Mouse (Mus musculus): Measurements from ENCODE around the gene Iscu.

Gene Iscu

GRCm38 (mm10) chr5:113772450-113772895 is at the start of gene Iscu, which contains the start of gene Sart3:
Iscu (plus strand) TSS chr5:113772748.
Sart3 (minus strand) TSS chr5:113772510.
- peak; percentile 96 for DNase-seq

DNA sequence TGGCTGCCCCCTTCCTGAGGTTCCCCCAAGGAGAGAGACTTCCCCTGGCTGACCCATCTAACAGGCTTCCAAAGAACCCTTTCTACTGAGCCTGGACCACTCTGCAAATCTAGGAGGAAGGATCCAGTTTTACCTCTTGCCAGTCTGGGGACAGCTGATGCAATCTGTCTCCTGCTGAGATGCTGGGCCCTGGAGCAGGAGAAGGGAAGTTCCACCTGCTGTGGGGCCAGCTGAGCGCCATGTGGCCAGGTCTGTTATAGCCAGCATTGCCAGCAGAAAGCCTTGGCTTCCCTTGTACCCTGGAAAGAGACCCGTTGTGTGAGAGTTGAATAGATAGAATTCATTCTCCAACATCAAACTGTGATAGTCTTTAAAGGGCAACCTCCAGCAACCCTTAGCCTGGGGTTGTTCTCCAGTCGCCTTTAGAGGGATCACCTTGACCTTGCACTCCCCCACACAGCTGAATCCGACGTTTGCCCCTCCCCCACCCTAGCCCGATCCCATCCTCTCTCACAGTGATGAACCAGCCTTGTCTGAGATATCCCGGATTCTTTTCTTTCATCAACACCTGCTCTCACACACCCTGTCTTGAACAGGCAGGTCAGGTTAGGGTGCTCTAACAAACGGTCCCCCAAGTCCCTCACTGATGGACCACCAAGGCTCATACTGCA is 48.8 kb upstream of the Iscu start:
- no peak for DNase-seq

GRCm38 (mm10) chr5:113724446-113724845 is 48.1 kb upstream of the Iscu start, which contains the start of gene 1700069L16Rik:
1700069L16Rik (minus strand) TSS chr5:113724772.
- DNase-seq: peak; percentile 78

GRCm38 (mm10) chr5:113725417-113725816 is 47.1 kb upstream of the Iscu start:
- no peak for DNase-seq

DNA sequence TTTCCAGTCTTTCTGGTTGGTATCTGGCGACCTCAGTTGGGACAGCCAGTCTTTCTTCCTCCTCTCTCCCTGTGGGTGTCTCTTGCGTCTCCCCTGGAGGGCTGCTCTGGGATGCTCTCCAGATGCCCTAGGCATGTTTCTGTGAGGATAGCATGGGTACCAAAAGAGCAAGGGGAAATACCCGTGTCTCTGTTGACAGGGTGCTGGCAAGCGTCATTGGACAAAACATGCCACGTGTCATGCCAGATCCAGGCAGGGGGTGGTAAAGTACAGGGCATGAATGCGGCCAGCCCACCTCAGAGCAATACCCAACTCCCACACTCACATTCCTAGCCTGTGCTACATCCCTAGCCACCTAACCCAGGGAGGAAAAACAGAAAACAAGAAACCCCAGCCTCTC is 45.9 kb upstream of the Iscu start:
- DNase-seq: no peak

DNA sequence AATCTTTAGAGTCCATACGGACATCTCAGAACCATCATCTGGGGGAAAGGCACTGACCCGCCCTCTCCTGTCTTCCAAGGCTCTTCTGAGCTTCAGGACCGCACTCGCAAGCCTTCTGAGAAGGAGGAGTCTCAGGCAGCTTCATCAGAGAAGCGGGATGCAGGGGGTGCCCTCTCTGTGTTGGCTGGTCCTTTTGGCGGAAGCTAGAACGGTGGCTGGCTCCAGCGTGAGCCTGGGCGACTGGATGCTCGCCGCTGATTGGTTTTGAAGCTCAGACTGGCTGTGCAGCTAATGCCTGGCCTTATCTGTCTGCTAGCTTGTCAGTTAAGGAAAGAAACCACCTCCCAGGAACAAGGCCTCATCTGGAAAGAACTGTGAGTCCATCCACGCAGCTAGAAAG is 45.3 kb upstream of the Iscu start:
- DNase-seq: no peak

DNA sequence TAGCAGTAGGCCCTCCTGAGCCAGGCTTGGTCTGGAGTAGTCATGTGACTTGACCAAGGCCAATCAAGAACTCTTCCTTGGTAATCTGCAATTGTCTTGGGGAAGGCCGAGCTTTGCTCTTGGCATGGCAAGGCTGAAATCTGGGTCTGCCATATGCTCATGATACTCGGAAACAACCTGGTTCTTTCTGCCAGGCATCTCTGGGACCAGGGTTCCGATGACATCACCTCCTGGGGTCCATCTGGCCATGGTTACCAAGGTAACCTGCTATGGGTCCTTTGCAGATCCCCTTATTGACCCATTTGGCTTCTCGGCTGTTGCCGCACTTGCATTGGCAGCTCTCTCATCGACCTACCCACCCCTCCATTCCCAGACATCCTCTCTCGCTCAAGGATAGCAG is 44.5 kb upstream of the Iscu start:
- no peak for DNase-seq

- no peak for DNase-seq
Observed at GRCm38 (mm10) chr5:113728691-113729090, 43.9 kb upstream of the Iscu start.

GRCm38 (mm10) chr5:113730641-113731121 is 41.9 kb upstream of the Iscu start:
- no peak for DNase-seq

- DNase-seq: no peak
Observed at GRCm38 (mm10) chr5:113731174-113731573, 41.4 kb upstream of the Iscu start.

GRCm38 (mm10) chr5:113732182-113732581 is 40.4 kb upstream of the Iscu start:
- DNase-seq: peak; percentile 52

DNA sequence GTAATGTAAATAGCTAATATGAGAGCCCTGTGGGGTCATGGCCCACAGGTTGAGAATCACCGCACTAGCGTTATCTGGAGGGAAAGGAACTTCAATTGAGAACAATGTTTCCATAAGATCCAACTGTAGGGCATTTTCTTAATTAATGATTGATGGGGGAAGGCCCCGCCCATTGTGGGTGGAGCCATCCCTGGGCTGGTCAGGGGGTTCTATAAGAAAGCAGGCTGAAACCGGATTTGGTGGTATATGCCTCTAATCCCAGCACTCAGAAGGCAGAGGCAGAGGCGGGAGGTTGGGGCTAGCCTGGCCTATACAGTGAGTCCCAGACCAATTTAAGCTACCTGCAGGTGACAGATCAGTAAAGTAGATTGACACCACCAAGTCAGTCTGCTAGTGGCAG is 38.2 kb upstream of the Iscu start:
- no peak for DNase-seq

GRCm38 (mm10) chr5:113735023-113735344 is 37.6 kb upstream of the Iscu start:
- peak; percentile 13 for DNase-seq

DNA sequence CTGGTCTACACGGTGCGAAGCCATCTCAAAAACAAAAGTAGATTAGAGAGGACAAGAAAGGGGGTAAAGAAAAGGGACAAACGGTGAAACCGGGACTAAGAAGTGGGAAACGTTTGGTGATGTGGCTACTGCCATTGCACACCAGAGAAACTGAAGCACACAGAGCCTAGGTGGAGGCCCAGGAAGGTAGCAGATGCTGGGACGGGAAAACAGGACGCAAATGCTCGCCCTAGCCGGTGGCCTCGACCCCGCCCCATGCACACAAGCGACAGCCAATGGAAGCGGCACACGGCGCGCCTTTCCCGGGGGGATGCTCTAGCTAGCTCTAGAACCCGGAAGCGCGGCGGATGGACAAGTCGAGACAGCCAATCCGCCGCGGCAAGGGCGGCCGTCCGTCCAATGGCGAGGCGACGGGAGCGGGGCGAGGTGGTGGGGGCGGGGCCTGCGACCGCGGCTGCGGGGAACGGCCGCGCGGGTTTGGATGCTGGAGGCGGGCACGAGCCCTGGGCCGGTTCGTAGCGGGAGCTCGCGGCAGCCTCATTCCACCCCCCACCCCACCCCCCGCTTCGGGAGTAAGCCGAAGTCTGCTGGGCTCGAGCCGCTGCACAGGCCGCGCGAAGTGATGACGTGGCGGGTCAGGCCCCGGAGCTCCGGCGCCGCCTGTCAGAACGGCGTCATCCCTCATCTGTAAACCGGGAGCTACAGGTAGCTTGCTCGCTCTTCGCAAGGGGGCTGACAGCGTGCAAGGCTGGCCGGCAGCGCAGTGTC is 37.0 kb upstream of the Iscu start, which contains the start of gene Ficd:
Gene Ficd (plus strand): TSS at position 459 of the 768 bp plus-strand sequence.
- peak; percentile 98 for DNase-seq

GRCm38 (mm10) chr5:113736113-113736502 is 36.4 kb upstream of the Iscu start:
- DNase-seq: no peak

GRCm38 (mm10) chr5:113736522-113737164 is 35.9 kb upstream of the Iscu start:
- DNase-seq: no peak

DNA sequence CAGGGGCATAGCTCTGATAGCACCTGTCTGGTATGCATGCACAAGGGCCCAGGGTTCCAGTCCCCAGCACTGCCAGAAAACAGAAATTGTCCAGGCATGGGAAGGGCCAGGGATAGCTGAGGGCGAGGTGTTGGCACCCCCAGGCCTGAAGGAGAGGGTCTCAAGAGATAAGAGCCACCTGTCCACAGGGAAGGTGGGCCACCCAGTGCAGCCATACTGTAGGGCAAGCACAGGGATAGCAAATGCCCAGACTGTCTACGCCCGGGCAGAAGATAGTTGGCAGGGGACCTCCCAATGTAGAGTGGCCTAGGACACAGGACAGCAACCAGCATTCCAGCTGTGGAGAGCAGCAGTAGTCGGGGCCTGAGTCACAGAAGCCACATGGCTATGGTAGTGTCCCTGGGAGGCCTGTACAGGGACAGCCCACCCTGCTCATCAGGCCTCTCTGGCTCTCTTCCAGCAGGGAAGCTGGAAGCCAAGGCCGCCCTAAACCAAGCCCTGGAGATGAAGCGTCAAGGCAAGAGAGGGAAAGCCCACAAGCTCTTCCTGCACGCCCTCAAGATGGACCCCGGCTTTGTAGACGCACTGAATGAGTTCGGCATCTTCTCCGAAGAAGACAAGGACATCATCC is 34.8 kb upstream of the Iscu start:
- no peak for DNase-seq

GRCm38 (mm10) chr5:113747629-113748028 is 24.9 kb upstream of the Iscu start:
- DNase-seq: no peak

- DNase-seq: no peak
Observed at GRCm38 (mm10) chr5:113748556-113749331, 23.8 kb upstream of the Iscu start.

- no peak for DNase-seq
Observed at GRCm38 (mm10) chr5:113751521-113752157, 20.9 kb upstream of the Iscu start.

- DNase-seq: no peak
Observed at GRCm38 (mm10) chr5:113755347-113756030, 17.1 kb upstream of the Iscu start.

All from liver (tissue).